Mouse (Mus musculus) midbrain, embryonic 14.5 days (tissue): ENCODE measurements around the gene Aldh1b1. TPM values are rescaled to one million over a fixed set of nuclear protein-coding genes. Genes with fewer than 3 reads are reported as not detected.

Experiments used
- ATAC-seq: fragments of 200-750 bp; cut with Nextera tagmentation; 2 replicates; pipeline ENCODE4 v1.8.0; 2017; ENCODE audit warnings: moderate number of reproducible peaks, moderate library complexity; ENCODE audit not compliant: low FRiP score, low TSS enrichment
- DNase-seq: peaks from one replicate; pipeline ENCODE4 v3.0.0-alpha.2; 2015
- H3K27ac ChIP-seq: fragments of 300-500 bp; sonication (generic); replicated peaks from 2 replicates; pipeline ENCODE4 v1.5.1; 2014; ENCODE audit warnings: mild to moderate bottlenecking, low read depth, low read length, moderate library complexity
- H3K27me3 ChIP-seq: fragments of 300-500 bp; sonication (generic); 2 replicates; pipeline ENCODE4 v1.6.1; 2014; ENCODE audit warnings: low read length, control low read depth, mixed read lengths; ENCODE audit not compliant: control insufficient read depth, insufficient read depth
- H3K36me3 ChIP-seq: fragments of 300-500 bp; sonication (generic); 2 replicates; pipeline ENCODE4 v1.6.1; 2014; ENCODE audit warnings: low read length, control low read depth; ENCODE audit not compliant: control insufficient read depth, insufficient read depth
- H3K4me1 ChIP-seq: fragments of 300-500 bp; sonication (generic); 2 replicates; pipeline ENCODE4 v1.6.1; 2014; ENCODE audit warnings: mild to moderate bottlenecking, antibody characterized with exemption, low read length, control low read depth; ENCODE audit not compliant: control insufficient read depth, insufficient read depth
- H3K4me2 ChIP-seq: fragments of 300-500 bp; sonication (generic); 2 replicates; pipeline ENCODE4 v1.6.1; 2014; ENCODE audit warnings: mild to moderate bottlenecking, low read length, moderate library complexity
- H3K4me3 ChIP-seq: fragments of 300-500 bp; sonication (generic); replicated peaks from 2 replicates; pipeline ENCODE4 v1.5.1; 2014; ENCODE audit warnings: low read depth, low read length
- H3K9ac ChIP-seq: fragments of 300-500 bp; sonication (generic); replicated peaks from 2 replicates; pipeline ENCODE4 v1.6.1; 2014; ENCODE audit warnings: mild to moderate bottlenecking, low read length, moderate library complexity
- H3K9me3 ChIP-seq: fragments of 300-500 bp; sonication (generic); 2 replicates; pipeline ENCODE4 v1.6.1; 2016; ENCODE audit warnings: low read length, control low read depth, mixed read lengths; ENCODE audit not compliant: control insufficient read depth
- WGBS: fragments of 180-500 bp; shearing (Covaris S2); extraction: QIAGEN DNeasy Blood & Tissue Kit; methylation state at CpG from one replicate; pipeline ENCODE4 v1.1.7; 2014; 5-methylcytosine and 5-hydroxymethylcytosine counted together
- polyA plus RNA-seq: library from polyadenylated mRNA; unstranded; fragments of >200 nt; fragmentation: Nextera tagmentation; extraction: Ambion mirVana; gene quantifications from 2 replicates; pipeline ENCODE4 v1.2.1, GENCODE M21; 2014

Gene Aldh1b1
- polyA plus RNA-seq, 1 experiment from 2014 or later: 15.2 TPM

GRCm38 (mm10) chr4:45769791-45770637 is 28.8 kb upstream of the Aldh1b1 start:
- no peak for ATAC-seq
- H3K4me2 ChIP-seq: no peak overlapping the region

GRCm38 (mm10) chr4:45770638-45771033 is 28.2 kb upstream of the Aldh1b1 start:
- ATAC-seq (0 out of 2 replicates have a peak, but pooled peaks have one; percentile 28), DNase-seq (no peak)
- H3K27ac ChIP-seq: peak overlapping the region; percentile 61
- 5% methylated on average over 4 of the region's 4 CpGs for WGBS
- no peaks in the 10 kb centered on the region for H3K36me3 ChIP-seq
- H3K4me2 ChIP-seq: no peak overlapping the region
- H3K27me3 ChIP-seq: peaks cover 15% of the 10 kb centered on the region; the same call in 1 of the 2 replicates
- no peaks in the 10 kb centered on the region for H3K9me3 ChIP-seq
- peaks cover 53% of the 10 kb centered on the region for H3K4me1 ChIP-seq
- peak overlapping the region; percentile 29; the same call in 1 of the 2 replicates for H3K9ac ChIP-seq
- no peak overlapping the region for H3K4me3 ChIP-seq

More at GRCm38 (mm10) chr4:45769791-45770637, 28.8 kb upstream of the Aldh1b1 start:
- Histone ChIP-seq H3K4me1 (peaks cover 59% of the 10 kb centered on the region), H3K36me3 (no peaks in the 10 kb centered on the region), H3K27me3 (peaks cover 15% of the 10 kb centered on the region; the same call in 1 of the 2 replicates), H3K9me3 (no peaks in the 10 kb centered on the region), H3K27ac (peak overlapping the region; percentile 61), H3K4me3 (no peak overlapping the region), H3K9ac (peak overlapping the region; percentile 29; the same call in 1 of the 2 replicates)
- WGBS: 8% methylated on average over 10 of the region's 10 CpGs
- DNase-seq: peak; percentile 65

GRCm38 (mm10) chr4:45771173-45771572 is 27.6 kb upstream of the Aldh1b1 start:
- Histone ChIP-seq H3K27ac (peak overlapping the region; percentile 61), H3K4me3 (no peak overlapping the region), H3K4me1 (peaks cover 50% of the 10 kb centered on the region), H3K36me3 (no peaks in the 10 kb centered on the region), H3K9me3 (no peaks in the 10 kb centered on the region), H3K9ac (peak overlapping the region; percentile 10; the same call in 1 of the 2 replicates), H3K27me3 (peaks cover 15% of the 10 kb centered on the region; the same call in 1 of the 2 replicates), H3K4me2 (peak overlapping the region; percentile 10; the same call in 1 of the 2 replicates)
- ATAC-seq: peak; percentile 10; the same call in 1 of the 2 replicates
- 4% methylated on average over 8 of the region's 8 CpGs for WGBS
- peak; percentile 65 for DNase-seq

GRCm38 (mm10) chr4:45771619-45772018 is 27.2 kb upstream of the Aldh1b1 start:
- H3K27ac ChIP-seq: peak overlapping the region; percentile 61
- ATAC-seq (peak; percentile 68; the same call in 1 of the 2 replicates), DNase-seq (peak; percentile 93)
- 4% methylated on average over 5 of the region's 5 CpGs for WGBS
- H3K4me2 ChIP-seq: no peak overlapping the region; the same call in 1 of the 2 replicates
- H3K4me3 ChIP-seq: no peak overlapping the region
- peak overlapping the region; percentile 10; the same call in 1 of the 2 replicates for H3K9ac ChIP-seq
- peaks cover 15% of the 10 kb centered on the region; the same call in 1 of the 2 replicates for H3K27me3 ChIP-seq
- H3K36me3 ChIP-seq: no peaks in the 10 kb centered on the region
- no peaks in the 10 kb centered on the region for H3K9me3 ChIP-seq
- H3K4me1 ChIP-seq: peaks cover 45% of the 10 kb centered on the region

- 74% methylated on average over 1 of the region's 1 CpGs for WGBS
- DNase-seq: no peak
- H3K27me3 ChIP-seq: no peaks in the 10 kb centered on the region
- peaks cover 8% of the 10 kb centered on the region for H3K4me1 ChIP-seq
- H3K36me3 ChIP-seq: no peaks in the 10 kb centered on the region
- ATAC-seq: no peak
- no peak overlapping the region for H3K4me3 ChIP-seq
- no peak overlapping the region for H3K9ac ChIP-seq
- no peak overlapping the region for H3K27ac ChIP-seq
- H3K4me2 ChIP-seq: no peak overlapping the region
- no peaks in the 10 kb centered on the region for H3K9me3 ChIP-seq
Measured at GRCm38 (mm10) chr4:45783671-45784070, 15.2 kb upstream of the Aldh1b1 start.

- H3K9me3 ChIP-seq: no peaks in the 10 kb centered on the region
- no peak overlapping the region for H3K4me3 ChIP-seq
- no peak overlapping the region for H3K4me2 ChIP-seq
- H3K4me1 ChIP-seq: peaks cover 8% of the 10 kb centered on the region
- H3K36me3 ChIP-seq: no peaks in the 10 kb centered on the region
- ATAC-seq: no peak
- H3K27me3 ChIP-seq: no peaks in the 10 kb centered on the region
- no peak overlapping the region for H3K9ac ChIP-seq
- WGBS: 11% methylated on average over 2 of the region's 2 CpGs
- no peak for DNase-seq
- H3K27ac ChIP-seq: no peak overlapping the region
Measured at GRCm38 (mm10) chr4:45785959-45786358, 12.9 kb upstream of the Aldh1b1 start.

GRCm38 (mm10) chr4:45786674-45787073 is 12.1 kb upstream of the Aldh1b1 start:
- H3K9me3 ChIP-seq: no peaks in the 10 kb centered on the region
- no peak overlapping the region for H3K4me3 ChIP-seq
- ATAC-seq: no peak
- no peaks in the 10 kb centered on the region for H3K27me3 ChIP-seq
- no peak overlapping the region for H3K27ac ChIP-seq
- H3K9ac ChIP-seq: no peak overlapping the region
- no peak for DNase-seq
- peaks cover 8% of the 10 kb centered on the region for H3K4me1 ChIP-seq
- H3K36me3 ChIP-seq: no peaks in the 10 kb centered on the region
- H3K4me2 ChIP-seq: no peak overlapping the region
- 56% methylated on average over 4 of the region's 4 CpGs for WGBS

GRCm38 (mm10) chr4:45788446-45789081 is 10.3 kb upstream of the Aldh1b1 start:
- Histone ChIP-seq H3K4me1 (peaks cover 8% of the 10 kb centered on the region), H3K27ac (no peak overlapping the region), H3K27me3 (no peaks in the 10 kb centered on the region), H3K4me3 (no peak overlapping the region), H3K9me3 (no peaks in the 10 kb centered on the region), H3K4me2 (no peak overlapping the region), H3K9ac (no peak overlapping the region), H3K36me3 (no peaks in the 10 kb centered on the region)
- ATAC-seq (no peak), DNase-seq (no peak)
- WGBS: 90% methylated on average over 13 of the region's 13 CpGs
